Mouse (Mus musculus): ENCODE measurements around the gene Prkab2. TPM values are rescaled to one million over a fixed set of nuclear protein-coding genes. Genes with fewer than 3 reads are reported as not detected.

Prkab2 gene
- total RNA-seq, 2 experiments from 2014 or later: 0.17 to 5.8 TPM

DNA sequence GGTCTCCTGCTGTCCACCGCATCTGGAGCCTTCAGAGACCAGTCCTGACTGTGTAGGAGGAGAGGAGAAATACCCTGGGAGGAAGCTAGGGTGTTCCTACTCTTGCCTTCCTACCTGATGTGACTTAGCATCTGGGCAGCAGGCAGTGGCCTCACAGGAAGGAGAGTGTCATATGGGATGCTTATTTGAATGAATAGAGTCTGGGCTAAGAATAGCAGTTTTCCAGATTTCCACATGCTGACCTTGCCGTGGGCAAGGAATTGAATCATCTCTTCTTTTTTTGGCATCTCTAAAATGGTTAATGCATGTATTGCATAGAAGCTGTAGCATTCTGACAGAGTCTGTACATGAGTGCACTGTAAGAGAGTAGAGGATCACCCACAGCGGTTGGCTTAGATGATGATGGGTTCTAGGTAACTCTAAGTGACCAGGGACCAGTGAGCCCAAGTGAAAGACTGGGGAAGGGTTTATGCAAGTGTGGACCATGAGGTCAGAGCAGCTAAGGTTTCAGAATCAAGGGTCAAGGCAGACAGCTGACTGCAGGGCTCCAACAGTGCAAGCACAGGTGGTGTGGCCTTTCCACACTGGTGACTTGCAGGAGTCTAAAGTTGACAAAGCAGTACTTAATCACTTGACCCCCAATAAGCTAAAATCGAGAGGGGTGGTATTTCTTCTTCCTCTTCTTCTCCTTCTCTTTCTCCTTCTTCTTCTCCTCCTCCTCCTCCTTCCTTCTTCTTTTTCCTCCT lies 28.6 kb downstream of the Prkab2 start:
- ATAC-seq (replicated peaks; ENCODE audit: low FRiP score, poor library complexity, severe bottlenecking): no peak

DNA sequence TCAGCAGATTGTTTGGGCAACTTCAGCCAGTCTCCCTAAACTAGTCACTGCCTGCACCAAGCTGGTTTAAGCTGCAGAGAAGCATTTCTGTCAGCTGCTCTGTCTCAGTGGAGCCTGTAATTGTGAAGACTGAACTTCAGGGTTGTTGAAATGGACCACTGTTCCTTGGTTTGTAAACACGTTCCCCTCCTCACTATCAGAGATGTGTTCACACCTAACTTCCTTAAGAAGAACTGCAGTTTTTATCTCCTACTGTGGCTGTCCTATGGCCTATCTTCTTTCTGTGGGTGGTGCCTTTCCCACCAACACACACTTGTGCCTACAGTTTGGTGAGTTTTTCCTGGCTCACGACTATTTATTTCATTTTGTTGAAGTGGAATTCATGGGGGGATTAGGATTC lies 31.3 kb downstream of the Prkab2 start:
- no peak for ATAC-seq (replicated peaks; ENCODE audit: low FRiP score, poor library complexity, severe bottlenecking)

DNA sequence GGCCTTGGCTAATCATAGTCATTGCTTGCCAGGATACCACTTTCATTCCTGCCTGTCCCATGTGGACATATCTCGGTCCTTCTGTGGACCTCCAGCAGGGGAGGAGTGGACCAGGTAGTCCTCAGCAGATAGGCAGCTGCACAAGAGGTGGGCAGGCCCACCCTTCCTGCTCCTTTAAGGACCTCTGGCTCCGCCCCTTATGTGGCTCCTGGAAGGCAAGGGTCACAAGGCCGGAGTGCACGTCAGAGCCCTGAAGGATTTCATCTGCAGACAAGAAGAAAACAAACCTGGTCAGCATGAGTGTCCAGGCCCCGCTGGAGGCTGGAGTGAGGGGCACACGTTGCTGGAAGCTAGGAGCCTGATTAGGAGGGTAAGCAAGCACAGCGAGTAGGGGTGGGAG lies 32.6 kb downstream of the Prkab2 start:
- no peak for ATAC-seq (replicated peaks; ENCODE audit: low FRiP score, poor library complexity, severe bottlenecking)

DNA sequence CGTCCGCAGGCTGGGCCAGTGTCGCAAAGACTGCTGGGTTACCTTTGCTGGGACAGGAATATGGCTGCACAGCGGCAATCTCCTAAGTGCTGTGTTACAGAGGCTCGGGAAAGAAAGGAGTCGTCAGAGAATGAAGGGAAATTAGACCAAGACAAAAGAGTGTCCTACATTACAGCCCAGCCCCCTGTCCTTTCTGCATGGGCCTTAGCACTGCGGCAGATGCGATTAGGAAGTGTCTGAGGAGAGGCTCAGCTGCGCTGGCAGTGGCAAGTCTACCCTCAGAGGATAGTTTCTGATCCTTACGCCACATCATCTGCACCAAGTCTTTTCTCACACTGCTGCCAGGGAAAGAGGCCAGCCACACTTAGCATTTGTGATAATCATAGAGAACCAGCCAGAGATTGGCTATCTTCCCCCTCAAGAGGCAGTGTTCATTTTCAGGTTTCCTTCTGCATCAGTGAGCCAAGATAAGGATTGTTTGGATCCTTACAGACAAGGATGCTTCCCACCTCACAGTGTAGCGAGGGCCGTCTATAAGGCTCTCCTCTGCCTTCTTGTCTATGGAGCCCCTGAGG lies 33.5 kb downstream of the Prkab2 start:
- no peak for ATAC-seq (replicated peaks; ENCODE audit: low FRiP score, poor library complexity, severe bottlenecking)

DNA sequence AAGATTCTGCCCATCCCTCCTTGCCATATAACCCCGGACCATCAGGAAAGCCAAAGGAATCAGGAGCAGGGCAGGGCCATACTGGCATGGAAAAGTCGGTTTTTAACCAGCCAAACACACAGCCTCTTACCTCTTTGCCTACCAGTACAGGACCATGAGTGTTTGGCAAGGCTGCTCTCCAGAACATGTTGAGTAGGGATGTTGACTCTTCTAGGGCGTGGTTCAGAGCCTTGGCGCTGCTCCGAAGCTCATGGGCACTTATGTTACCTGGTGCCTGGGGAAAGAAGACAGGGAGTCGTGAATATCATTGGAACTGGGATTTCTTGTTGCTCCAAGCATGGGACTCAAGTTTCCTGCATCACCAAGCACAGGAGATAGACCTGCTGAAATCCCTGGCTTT lies 35.8 kb downstream of the Prkab2 start:
- ATAC-seq (replicated peaks; ENCODE audit: low FRiP score, poor library complexity, severe bottlenecking): no peak

DNA sequence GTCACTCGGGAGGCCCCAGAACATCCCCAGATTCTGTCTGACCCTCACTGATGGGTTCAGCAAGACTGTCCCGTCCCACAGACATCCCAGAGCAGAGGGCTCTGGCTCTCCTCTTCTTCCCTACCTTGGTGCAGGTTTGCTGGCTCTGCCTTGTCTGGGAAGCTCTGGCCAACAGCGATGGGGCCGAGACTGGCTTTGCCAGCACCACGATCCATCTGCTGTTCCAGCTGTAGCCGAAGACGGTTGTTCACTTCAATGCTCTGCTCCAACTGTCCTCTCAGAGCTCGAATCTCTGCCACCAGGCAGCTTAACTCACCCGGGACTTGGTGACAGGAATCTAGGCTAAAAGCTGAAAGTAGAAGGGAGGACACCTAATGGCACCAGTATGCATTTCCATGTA lies 38.9 kb downstream of the Prkab2 start:
- ATAC-seq (replicated peaks; ENCODE audit: low FRiP score, poor library complexity, severe bottlenecking): no peak

DNA sequence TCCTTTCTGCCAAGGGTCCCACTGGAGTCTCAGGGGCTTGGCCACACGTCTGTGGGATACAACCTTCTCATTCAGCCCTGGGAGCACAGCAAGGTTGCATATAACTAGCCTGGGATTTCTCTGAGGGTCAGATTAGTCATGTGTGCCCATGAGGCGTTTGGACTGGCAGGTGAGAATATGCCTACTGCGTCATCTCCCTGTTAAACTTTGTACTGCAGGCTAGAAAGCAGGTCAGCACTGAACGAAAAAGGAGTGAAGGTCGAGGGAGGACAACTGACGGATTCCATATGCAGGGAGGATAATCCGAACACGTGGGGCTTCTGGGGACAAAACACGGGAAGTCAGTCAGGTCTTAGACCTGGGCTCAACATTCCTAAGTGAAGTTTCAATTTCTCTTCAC lies 39.3 kb downstream of the Prkab2 start:
- ATAC-seq (replicated peaks; ENCODE audit: low FRiP score, poor library complexity, severe bottlenecking): no peak

DNA sequence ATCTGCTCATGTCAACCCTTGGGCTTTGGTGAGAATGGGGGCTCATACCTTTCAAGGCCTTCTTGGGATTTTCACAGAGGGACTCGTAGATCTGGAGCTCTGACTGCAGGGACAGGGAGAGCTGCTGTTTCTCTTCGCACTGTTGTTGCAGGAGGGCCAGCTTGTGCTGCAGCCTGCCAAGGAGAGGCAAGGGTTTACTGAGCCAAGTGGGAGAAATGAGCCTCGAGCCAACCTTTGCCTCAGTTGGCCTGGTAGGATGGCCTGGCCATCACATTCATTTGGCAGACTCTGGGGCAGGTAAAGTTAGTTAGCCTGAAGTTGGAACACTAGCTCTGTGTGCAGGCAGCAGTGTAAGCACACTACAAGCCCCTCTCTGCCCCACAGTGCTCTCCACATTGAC lies 41.1 kb downstream of the Prkab2 start:
- ATAC-seq (replicated peaks; ENCODE audit: low FRiP score, poor library complexity, severe bottlenecking): no peak

DNA sequence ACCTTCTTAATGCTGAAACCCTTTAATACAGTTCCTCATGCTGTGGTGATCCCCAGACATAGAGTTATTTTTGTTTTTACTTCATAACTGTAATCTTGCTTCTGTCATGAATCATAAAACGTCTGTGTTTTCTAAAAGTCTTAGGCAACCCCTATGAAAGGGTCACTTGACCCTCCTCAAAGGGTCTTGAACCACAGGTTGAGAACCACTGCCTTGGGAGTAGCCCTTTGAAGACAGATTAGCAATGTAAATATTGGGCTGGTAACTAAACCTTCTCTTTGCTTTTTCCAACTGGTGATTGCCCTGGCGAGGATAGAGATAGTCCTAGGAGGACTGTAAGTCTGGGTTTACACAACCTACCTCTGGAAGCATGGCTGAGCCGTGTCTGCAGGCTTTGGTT lies 43.2 kb downstream of the Prkab2 start:
- no peak for ATAC-seq (replicated peaks; ENCODE audit: low FRiP score, poor library complexity, severe bottlenecking)

DNA sequence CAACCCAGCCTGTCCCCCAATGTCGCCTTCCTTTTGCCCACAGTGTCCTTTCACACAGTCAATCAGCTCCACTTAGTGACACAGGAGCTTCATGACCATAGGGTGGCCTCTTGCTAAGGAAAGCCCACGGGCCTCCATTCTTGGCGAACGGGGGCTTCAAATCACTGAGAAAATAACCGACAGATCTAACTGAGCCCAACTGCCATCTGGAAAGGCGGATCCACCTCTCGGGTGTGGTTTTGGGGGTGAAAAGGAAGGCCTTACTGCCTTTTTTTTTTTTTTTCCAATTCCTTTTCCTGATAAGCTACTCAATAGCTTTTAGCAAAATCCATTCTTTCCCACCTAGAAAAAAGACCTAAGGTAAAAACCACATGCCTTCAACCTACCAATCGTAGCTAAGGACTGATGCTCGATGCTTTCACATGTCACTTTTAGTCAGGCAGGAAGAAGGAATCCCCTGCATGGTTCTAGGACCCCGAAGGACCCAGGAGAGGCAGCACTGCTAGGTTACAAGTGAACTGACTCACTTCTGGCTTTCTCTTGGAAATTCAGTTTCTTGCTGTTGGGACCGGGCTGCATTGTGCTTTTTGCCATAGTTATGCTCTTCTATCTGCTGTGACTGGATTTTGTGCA lies 44.6 kb downstream of the Prkab2 start:
- ATAC-seq (replicated peaks; ENCODE audit: low FRiP score, poor library complexity, severe bottlenecking): no peak

DNA sequence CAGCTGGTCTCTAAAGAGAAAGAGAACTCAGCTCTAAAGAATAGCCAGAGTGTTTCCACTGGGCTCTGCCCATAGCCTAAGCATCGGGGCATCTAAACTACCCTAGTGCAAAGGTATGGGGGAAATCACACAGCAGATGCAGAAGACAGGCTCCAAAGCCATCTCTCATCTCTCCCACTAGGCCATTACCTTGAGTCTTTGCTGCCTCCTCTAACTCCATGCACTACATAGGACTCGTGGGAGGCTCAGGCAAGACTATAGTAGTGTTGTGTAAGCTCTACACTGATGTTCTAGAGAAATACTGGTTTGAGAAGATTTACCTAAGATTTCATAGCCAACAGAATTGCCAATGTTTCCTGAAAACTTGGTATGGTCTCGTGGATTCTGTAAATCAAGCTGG lies 47.5 kb downstream of the Prkab2 start:
- no peak for ATAC-seq (replicated peaks; ENCODE audit: low FRiP score, poor library complexity, severe bottlenecking)

DNA sequence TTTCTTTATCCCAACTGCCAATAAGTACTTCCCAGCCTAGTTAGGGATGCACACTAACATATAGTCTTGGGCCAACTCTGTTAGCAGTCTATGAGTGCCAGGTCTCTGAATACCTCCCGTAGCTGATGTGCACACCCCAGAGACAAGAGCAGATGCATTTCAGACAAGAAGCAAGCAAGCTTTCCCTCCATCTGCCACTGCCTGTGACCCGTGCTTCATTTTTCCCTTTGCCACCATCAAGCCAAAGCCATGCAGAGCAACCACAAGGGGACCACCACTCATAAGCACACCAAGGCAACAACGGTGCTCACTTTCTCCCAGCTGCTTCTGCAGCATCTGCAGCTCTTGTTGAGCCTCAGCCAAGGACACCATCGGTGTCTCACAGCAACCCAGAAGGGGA lies 48.6 kb downstream of the Prkab2 start:
- no peak for ATAC-seq (replicated peaks; ENCODE audit: low FRiP score, poor library complexity, severe bottlenecking)

DNA sequence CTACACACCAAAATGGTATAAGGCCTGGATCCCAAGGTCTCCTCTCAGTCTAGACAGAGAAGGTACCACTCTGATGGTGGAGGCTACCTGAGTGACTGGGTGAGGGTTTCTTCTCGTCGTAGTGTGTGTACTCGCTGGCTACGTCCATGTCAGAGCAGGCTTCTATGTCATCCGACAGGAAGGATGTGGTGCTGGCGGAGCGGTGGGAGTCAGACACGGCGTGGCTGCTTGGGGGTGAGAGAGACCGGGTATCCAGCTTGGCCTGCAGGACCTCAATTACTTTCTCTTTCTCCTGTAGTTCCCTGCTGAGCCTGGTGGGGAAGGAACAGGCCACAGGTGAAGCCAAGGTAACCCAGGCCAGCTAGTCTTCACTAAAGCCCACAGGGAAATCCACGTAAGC lies 52.1 kb downstream of the Prkab2 start:
- no peak for ATAC-seq (replicated peaks; ENCODE audit: low FRiP score, poor library complexity, severe bottlenecking)

DNA sequence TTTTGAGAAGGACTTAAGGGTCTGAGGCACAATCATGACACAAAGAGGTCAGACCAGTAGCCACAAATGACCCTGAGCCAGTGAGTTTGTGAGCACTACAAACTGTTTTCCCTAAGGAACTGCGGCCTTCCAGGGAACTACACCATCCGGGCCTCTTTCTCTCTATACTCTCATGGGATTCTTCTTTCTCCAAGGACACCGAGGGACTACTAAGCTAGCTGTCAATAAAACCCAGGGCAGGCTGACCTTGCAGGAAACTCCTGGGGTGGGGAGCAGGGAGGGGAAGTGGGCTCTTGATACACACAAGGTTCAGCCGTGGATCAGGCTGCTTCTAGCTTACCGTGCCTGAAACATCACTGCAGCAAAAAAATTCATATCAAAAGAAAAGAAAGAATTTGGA lies 52.9 kb downstream of the Prkab2 start:
- no peak for ATAC-seq (replicated peaks; ENCODE audit: low FRiP score, poor library complexity, severe bottlenecking)

DNA sequence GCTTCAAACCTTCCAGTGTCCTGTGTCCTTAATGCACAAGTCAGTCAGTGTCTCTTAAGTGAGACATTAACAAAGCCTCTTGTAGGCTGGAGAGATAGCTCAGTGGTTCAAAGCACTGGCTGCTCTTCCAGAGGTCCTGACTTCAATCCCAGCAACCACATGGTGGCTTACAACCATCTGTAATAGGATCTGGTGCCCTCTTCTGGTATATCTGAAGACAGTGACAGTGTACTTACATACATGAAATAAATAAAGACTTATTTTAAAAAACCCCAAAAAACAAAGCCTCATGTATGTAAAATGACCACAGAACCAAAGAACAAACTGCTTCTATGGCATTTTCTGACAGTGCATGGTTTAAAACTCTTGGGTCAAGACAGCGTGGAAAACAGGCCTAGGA lies 57.9 kb downstream of the Prkab2 start:
- ATAC-seq (replicated peaks; ENCODE audit: low FRiP score, poor library complexity, severe bottlenecking): no peak

DNA sequence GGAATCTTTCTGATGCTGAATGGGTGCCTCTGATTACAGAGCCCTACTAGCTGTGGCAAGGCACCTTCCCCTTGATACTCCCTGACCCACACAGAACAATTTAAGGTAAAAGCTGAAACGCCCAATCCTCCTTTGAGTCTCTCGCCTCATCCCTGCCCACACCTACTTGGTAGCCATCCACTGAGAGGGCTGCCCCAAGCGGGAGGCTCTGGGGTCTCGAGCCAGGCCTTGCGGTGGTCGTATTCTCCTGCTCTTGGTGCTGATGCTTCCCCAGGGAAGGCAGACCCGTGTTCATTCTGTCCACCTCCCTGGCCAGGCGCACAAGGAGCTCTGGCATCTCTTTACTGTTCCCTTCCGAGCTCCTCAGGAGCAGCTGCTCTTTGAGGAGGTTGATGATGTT lies 61.1 kb downstream of the Prkab2 start:
- no peak for ATAC-seq (replicated peaks; ENCODE audit: low FRiP score, poor library complexity, severe bottlenecking)

Other genes starting within 250 kb of the Prkab2 start
- not detected in 2 replicates for gene Olfr1402, start 236.2 kb upstream of the Prkab2 start, total RNA-seq (2015; ENCODE audit: low replicate concordance)
- gene Olfr1402, start 236.2 kb upstream of the Prkab2 start, total RNA-seq (2017; ENCODE audit: low replicate concordance): not detected in 2 replicates
- 5.8 and 8.2 TPM in 2 replicates for gene Chd1l, start 48.0 kb upstream of the Prkab2 start, total RNA-seq (2015; ENCODE audit: low replicate concordance)
- gene Chd1l, start 48.0 kb upstream of the Prkab2 start, total RNA-seq (2017; ENCODE audit: low replicate concordance): 9.7 and 16.7 TPM in 2 replicates
- 13.6 and 21.3 TPM in 2 replicates for gene Fmo5, start 29.4 kb upstream of the Prkab2 start, total RNA-seq (2015; ENCODE audit: low replicate concordance)
- gene Fmo5, start 29.4 kb upstream of the Prkab2 start, total RNA-seq (2017; ENCODE audit: low replicate concordance): 4.2 and 5.0 TPM in 2 replicates
- not detected in 2 replicates for gene Gm17651, start 16.5 kb downstream of the Prkab2 start, total RNA-seq (2015; ENCODE audit: low replicate concordance)
- gene Gm17651, start 16.5 kb downstream of the Prkab2 start, total RNA-seq (2017; ENCODE audit: low replicate concordance): not detected in 2 replicates
- gene Pde4dip, start 230.5 kb downstream of the Prkab2 start, total RNA-seq (2015; ENCODE audit: low replicate concordance): 1.0 and 2.9 TPM in 2 replicates
- 1.4 and 4.6 TPM in 2 replicates for gene Pde4dip, start 230.5 kb downstream of the Prkab2 start, total RNA-seq (2017; ENCODE audit: low replicate concordance)
- gene Sec22b, start 243.0 kb downstream of the Prkab2 start, total RNA-seq (2015; ENCODE audit: low replicate concordance): 25.1 and 26.5 TPM in 2 replicates
- 13.8 and 15.6 TPM in 2 replicates for gene Sec22b, start 243.0 kb downstream of the Prkab2 start, total RNA-seq (2017; ENCODE audit: low replicate concordance)

All from erythroblast, adult 5-6 weeks (primary cell).